Mouse (Mus musculus): ENCODE measurements around the gene Cdk5r2.

- no peak for TF ChIP-seq POLR2A (IDR thresholded peaks at IDR 0.05; ENCODE audit: insufficient read depth, low read length)
- TF ChIP-seq EP300 (IDR thresholded peaks at IDR 0.05; ENCODE audit: insufficient read depth, low read depth, low read length), result peak; percentile 70
Observed at GRCm38 (mm10) chr1:74808078-74808477, 46.7 kb upstream of the Cdk5r2 start.
